Mouse (Mus musculus) E14TG2a.4 (cell line): ENCODE data around the gene Sox21.

Experiments used
- H3K27me3 ChIP-seq: 2 replicates; pipeline ENCODE4 v1.6.1; 2014; ENCODE audit warnings: low read length, control low read depth; ENCODE audit not compliant: insufficient read depth
- H3K36me3 ChIP-seq: 2 replicates; pipeline ENCODE4 v1.6.1; 2014; ENCODE audit warnings: low read length, control low read depth; ENCODE audit not compliant: insufficient read depth
- H3K4me1 ChIP-seq: replicated peaks from 2 replicates; pipeline ENCODE4 v1.6.1; 2014; ENCODE audit warnings: low read depth, low read length, control low read depth
- H3K4me3 ChIP-seq: replicated peaks from 2 replicates; pipeline ENCODE4 v1.5.1; 2014; ENCODE audit warnings: mild to moderate bottlenecking, low read length
- H3K9me3 ChIP-seq: 2 replicates; pipeline ENCODE4 v1.6.1; 2014; ENCODE audit warnings: low read length, control low read depth
- CTCF ChIP-seq: conservative IDR thresholded peaks from 2 replicates; pipeline ENCODE4 v1.5.1; 2014; ENCODE audit warnings: low read length
- NANOG ChIP-seq: IDR thresholded peaks from 2 replicates; pipeline ENCODE4 v1.6.1; 2014; ENCODE audit warnings: borderline replicate concordance, low read length, mixed read lengths
- POU5F1 ChIP-seq: IDR thresholded peaks from 2 replicates; pipeline ENCODE4 v1.6.1; 2014; ENCODE audit warnings: low read length, borderline replicate concordance

Gene Sox21

DNA sequence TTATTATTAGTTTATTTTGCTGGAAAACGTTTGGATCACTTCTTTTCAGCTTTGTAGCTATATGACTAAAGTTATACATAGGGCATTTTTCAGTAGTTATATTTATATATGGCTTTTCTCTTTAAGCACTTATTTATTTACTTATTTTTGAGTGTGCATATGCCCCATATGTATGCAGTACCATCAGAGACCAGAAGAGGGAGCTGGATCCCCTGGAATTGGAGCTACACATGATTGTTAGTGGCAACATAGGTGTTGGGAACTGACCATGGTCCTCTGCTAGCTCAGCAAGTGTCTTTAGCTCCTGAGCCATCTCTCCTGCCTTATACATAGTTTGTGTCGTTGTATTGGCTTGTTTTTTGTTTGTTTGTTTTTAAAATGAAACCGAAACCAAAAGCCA lies 29.5 kb downstream of the Sox21 start:
- H3K9me3 ChIP-seq = no peaks in the 10 kb centered on the region
- TF ChIP-seq POU5F1 (no peak), NANOG (no peak), CTCF (peak; percentile 89)

DNA sequence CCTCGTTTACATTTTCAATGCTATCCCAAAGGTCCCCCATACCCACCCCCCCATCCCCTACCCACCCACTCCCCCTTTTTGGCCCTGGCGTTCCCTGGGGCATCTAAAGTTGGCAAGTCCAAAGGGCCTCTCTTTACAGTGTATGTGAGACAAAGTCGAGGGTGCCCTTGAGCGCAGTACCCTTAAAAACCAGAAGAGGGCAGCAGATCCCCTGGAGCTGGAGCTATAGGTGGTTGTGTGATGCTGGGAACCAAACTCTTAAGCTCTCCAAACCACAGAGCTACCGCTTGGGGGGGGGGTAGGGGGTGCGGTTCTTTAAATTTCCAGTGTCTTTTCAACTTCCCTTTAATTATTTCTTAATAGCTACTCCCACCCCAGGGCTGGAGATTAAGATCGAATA lies 33.8 kb downstream of the Sox21 start:
- TF ChIP-seq CTCF (peak; percentile 56), NANOG (no peak), POU5F1 (no peak)
- no peak overlapping the region for H3K4me3 ChIP-seq
- H3K27me3 ChIP-seq = no peaks in the 10 kb centered on the region
- no peaks in the 10 kb centered on the region for H3K36me3 ChIP-seq
- H3K9me3 ChIP-seq = peaks cover 11% of the 10 kb centered on the region
- H3K4me1 ChIP-seq = peaks cover 12% of the 10 kb centered on the region

More for the DNA sequence above, 29.5 kb downstream of the Sox21 start:
- Histone ChIP-seq H3K4me3 (no peak overlapping the region), H3K4me1 (peaks cover 4% of the 10 kb centered on the region), H3K36me3 (no peaks in the 10 kb centered on the region), H3K27me3 (peaks cover 17% of the 10 kb centered on the region)

GRCm38 (mm10) chr14:118202006-118202405 lies 34.8 kb downstream of the Sox21 start:
- H3K9me3 ChIP-seq = peaks cover 13% of the 10 kb centered on the region
- no peak for TF ChIP-seq CTCF
- TF ChIP-seq POU5F1 = no peak
- TF ChIP-seq NANOG = no peak
- H3K27me3 ChIP-seq = no peaks in the 10 kb centered on the region
- H3K36me3 ChIP-seq = no peaks in the 10 kb centered on the region
- H3K4me3 ChIP-seq = no peak overlapping the region
- H3K4me1 ChIP-seq = peaks cover 12% of the 10 kb centered on the region

DNA sequence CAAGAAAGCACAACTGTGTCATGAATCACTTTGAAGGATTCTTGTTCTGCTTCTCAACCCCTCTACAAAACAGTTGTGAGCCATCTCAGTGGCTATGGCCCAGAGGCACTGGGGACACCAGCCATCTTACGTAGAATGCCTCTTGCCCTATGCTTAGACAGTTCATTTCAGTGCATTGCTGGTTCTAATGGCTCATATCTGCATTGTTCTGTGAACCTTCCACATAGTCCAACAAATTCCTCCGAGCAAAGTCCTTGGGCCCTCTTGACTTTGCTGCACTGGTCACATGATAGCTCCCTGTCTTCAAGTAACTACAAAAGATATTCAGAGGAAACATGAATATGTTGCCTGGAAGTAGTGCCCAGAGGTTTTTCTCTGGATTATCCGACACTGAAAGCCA lies 36.1 kb downstream of the Sox21 start:
- H3K4me1 ChIP-seq = peaks cover 12% of the 10 kb centered on the region
- peaks cover 13% of the 10 kb centered on the region for H3K9me3 ChIP-seq
- H3K4me3 ChIP-seq = no peak overlapping the region
- TF ChIP-seq NANOG = no peak
- no peak for TF ChIP-seq CTCF
- TF ChIP-seq POU5F1 = no peak
- 0 out of 2 replicates have a peak, but pooled peaks cover under 1% of the 10 kb centered on the region for H3K27me3 ChIP-seq
- no peaks in the 10 kb centered on the region for H3K36me3 ChIP-seq

GRCm38 (mm10) chr14:118197063-118197462 lies 39.8 kb downstream of the Sox21 start:
- H3K27me3 ChIP-seq = peaks cover 13% of the 10 kb centered on the region
- peaks cover 9% of the 10 kb centered on the region for H3K4me1 ChIP-seq
- TF ChIP-seq POU5F1 = no peak
- H3K36me3 ChIP-seq = no peaks in the 10 kb centered on the region
- no peak overlapping the region for H3K4me3 ChIP-seq
- peaks cover 13% of the 10 kb centered on the region for H3K9me3 ChIP-seq

- Histone ChIP-seq H3K4me1 (peaks cover 3% of the 10 kb centered on the region; the same call in 1 of the 2 replicates), H3K27me3 (peaks cover 21% of the 10 kb centered on the region), H3K36me3 (no peaks in the 10 kb centered on the region), H3K9me3 (peaks cover 7% of the 10 kb centered on the region), H3K4me3 (no peak overlapping the region)
- no peak for TF ChIP-seq POU5F1
- TF ChIP-seq NANOG = no peak
- no peak for TF ChIP-seq CTCF
These were observed 42.5 kb downstream of the Sox21 start for GRCm38 (mm10) chr14:118194219-118194914.

DNA sequence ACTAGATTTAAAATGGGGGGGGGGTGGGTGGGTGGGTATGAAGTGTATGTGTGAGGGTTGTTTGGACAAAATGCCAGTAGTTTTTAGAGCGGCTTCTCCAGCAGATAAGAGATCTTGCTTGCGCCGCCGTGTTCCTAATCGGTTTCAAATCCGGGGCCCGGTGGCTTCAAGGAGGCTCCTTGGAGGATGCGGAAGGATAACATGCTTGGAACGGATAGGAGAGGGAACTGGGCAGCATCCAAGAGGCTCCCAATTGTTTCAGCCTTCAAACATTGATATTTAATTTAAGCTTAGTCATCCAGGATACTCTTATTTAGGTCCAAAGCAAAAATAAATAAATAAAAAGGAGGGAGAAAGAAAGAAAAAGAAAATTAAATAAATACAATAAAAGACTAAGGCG lies 43.2 kb downstream of the Sox21 start:
- Histone ChIP-seq H3K4me3 (no peak overlapping the region), H3K4me1 (peaks cover 3% of the 10 kb centered on the region; the same call in 1 of the 2 replicates), H3K9me3 (peaks cover 5% of the 10 kb centered on the region; the same call in 1 of the 2 replicates), H3K36me3 (no peaks in the 10 kb centered on the region), H3K27me3 (peaks cover 21% of the 10 kb centered on the region)
- no peak for TF ChIP-seq NANOG
- TF ChIP-seq POU5F1 = no peak
- TF ChIP-seq CTCF = no peak

GRCm38 (mm10) chr14:118193001-118193628 lies 43.7 kb downstream of the Sox21 start:
- Histone ChIP-seq H3K4me3 (no peak overlapping the region), H3K4me1 (peaks cover 3% of the 10 kb centered on the region; the same call in 1 of the 2 replicates), H3K9me3 (peaks cover 3% of the 10 kb centered on the region; the same call in 1 of the 2 replicates), H3K36me3 (no peaks in the 10 kb centered on the region), H3K27me3 (peaks cover 21% of the 10 kb centered on the region)
- TF ChIP-seq POU5F1 = no peak
- no peak for TF ChIP-seq CTCF
- no peak for TF ChIP-seq NANOG

- no peaks in the 10 kb centered on the region for H3K36me3 ChIP-seq
- H3K9me3 ChIP-seq = no peaks in the 10 kb centered on the region
- TF ChIP-seq CTCF (no peak), NANOG (no peak), POU5F1 (no peak)
- H3K4me1 ChIP-seq = peaks cover 3% of the 10 kb centered on the region; the same call in 1 of the 2 replicates
- peaks cover 21% of the 10 kb centered on the region for H3K27me3 ChIP-seq
- H3K4me3 ChIP-seq = no peak overlapping the region
These were observed 45.4 kb downstream of the Sox21 start for GRCm38 (mm10) chr14:118191442-118191841.
